23 mouse cellular contexts compared by ENCODE assay signal in the genomic region with DNA sequence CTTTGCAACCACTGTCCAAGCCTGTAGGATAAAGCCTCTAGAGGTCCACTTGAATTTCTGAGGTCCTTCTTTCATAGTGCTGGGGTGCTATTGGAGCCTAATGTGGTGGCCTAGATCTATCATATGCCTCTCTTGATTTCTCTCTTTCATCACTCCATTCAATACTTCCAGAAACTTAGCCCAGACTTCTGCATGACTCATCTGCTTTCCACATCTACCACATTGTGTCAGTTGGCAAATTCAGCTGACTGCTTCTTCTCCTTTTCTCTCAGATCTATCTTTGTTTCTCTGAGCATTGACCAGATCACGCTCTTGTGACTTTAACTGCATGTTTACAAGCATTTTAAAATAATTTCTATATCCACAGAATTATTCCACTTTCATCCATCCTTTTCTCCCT.
DNase-seq lines count a peak whose midpoint lies in the region; ATAC-seq lines count a peak whose summit lies in the region.
"Had no signal": no experiment of that assay in that cellular context is flagged by ENCODE, and none has a peak within 500 bp of the region (broad histone marks: within the 10 kb centered on the region; RNA-seq: fewer than 3 reads in every experiment).

No protein-coding gene starts in this region.

- H3K9ac ChIP-seq in midbrain, embryonic 16.5 days (ENCODE audit: low read depth, low read length), result no peak overlapping the region
- H3K9ac ChIP-seq: forebrain, postnatal 0 days had no signal

- H3K4me2 ChIP-seq in midbrain, embryonic 16.5 days (ENCODE audit: low read length), result no peak overlapping the region

- no peak for ATAC-seq in midbrain, embryonic 16.5 days
- ATAC-seq: forebrain, postnatal 0 days had no signal

- 13% methylated on average over 1 of the region's 1 CpGs for WGBS in macrophage (ENCODE audit: missing documents)
- 90% methylated on average over 1 of the region's 1 CpGs for WGBS in midbrain, embryonic 10.5 days
- WGBS in midbrain, embryonic 16.5 days, result 85% methylated on average over 1 of the region's 1 CpGs

- peaks cover 3% of the 10 kb centered on the region for H3K79me2 ChIP-seq in macrophage (ENCODE audit: inconsistent target)

- peak; percentile 5 to 31 for DNase-seq in frontal cortex, adult 2 months (ENCODE audit: extremely low spot score in 1 of 2, low spot score in 1 of 2)
- no peak for DNase-seq in frontal cortex, postnatal 25 days (ENCODE audit: low spot score in 2 of 2)
- DNase-seq in right cerebral cortex, adult 2 months (ENCODE audit: low spot score in 2 of 2), result peak; percentile 14 to 16
- no peak for DNase-seq in right cerebral cortex, postnatal 25 days
- no peak for DNase-seq in midbrain, embryonic 10.5 days (ENCODE audit: low spot score)
- no peak for DNase-seq in adrenal gland, postnatal 14 days
- DNase-seq: adrenal gland, adult 2 months; cerebellum, adult 11 months; cerebellum, postnatal 14 days; forebrain, postnatal 0 days; gastrocnemius, postnatal 10 days; heart, adult 2 months; kidney, adult 18-20 months; kidney, postnatal 10 days; left cerebral cortex, postnatal 4 days; liver; midbrain, embryonic 14.5 days; thymus, postnatal 14 days had no signal

- peak overlapping the region; percentile 75 for H3K27ac ChIP-seq in macrophage
- H3K27ac ChIP-seq in midbrain, embryonic 10.5 days (replicated peaks), result no peak overlapping the region
- no peak overlapping the region for H3K27ac ChIP-seq in midbrain, embryonic 16.5 days (ENCODE audit: low read length)
- H3K27ac ChIP-seq: forebrain, embryonic 10.5 days; heart, adult 2 months; hindbrain, embryonic 10.5 days; layer of hippocampus, adult 2 months had no signal

- no peaks in the 10 kb centered on the region for H3K27me3 ChIP-seq in midbrain, embryonic 10.5 days (ENCODE audit: low read depth, poor library complexity, severe bottlenecking)
- no peaks in the 10 kb centered on the region for H3K27me3 ChIP-seq in midbrain, embryonic 16.5 days (ENCODE audit: control insufficient read depth, insufficient read depth, low read depth, low read length)

- H3K9me3 ChIP-seq in midbrain, embryonic 10.5 days (replicated peaks), result no peaks in the 10 kb centered on the region
- H3K9me3 ChIP-seq in midbrain, embryonic 16.5 days (replicated peaks; ENCODE audit: control insufficient read depth, low read length, poor library complexity, severe bottlenecking), result no peaks in the 10 kb centered on the region
- H3K9me3 ChIP-seq: forebrain, embryonic 10.5 days; hindbrain, embryonic 10.5 days had no signal

- no peaks in the 10 kb centered on the region for H3K4me1 ChIP-seq in midbrain, embryonic 10.5 days
- H3K4me1 ChIP-seq in midbrain, embryonic 16.5 days (ENCODE audit: control insufficient read depth, insufficient read depth, low read length), result no peaks in the 10 kb centered on the region
- H3K4me1 ChIP-seq: forebrain, embryonic 10.5 days; hindbrain, embryonic 10.5 days had no signal

- H3K4me3 ChIP-seq in macrophage (ENCODE audit: inconsistent target), result no peak overlapping the region
- no peak overlapping the region for H3K4me3 ChIP-seq in midbrain, embryonic 10.5 days
- H3K4me3 ChIP-seq in midbrain, embryonic 16.5 days (ENCODE audit: low read depth, low read length), result no peak overlapping the region
- H3K4me3 ChIP-seq: forebrain, embryonic 10.5 days; heart, adult 2 months; hindbrain, embryonic 10.5 days; layer of hippocampus, adult 2 months had no signal

- H3K36me3 ChIP-seq in macrophage (ENCODE audit: inconsistent target), result no peaks in the 10 kb centered on the region
- H3K36me3 ChIP-seq in midbrain, embryonic 10.5 days, result no peaks in the 10 kb centered on the region
- H3K36me3 ChIP-seq in midbrain, embryonic 16.5 days (ENCODE audit: control insufficient read depth, insufficient read depth, low read length), result no peaks in the 10 kb centered on the region
- H3K36me3 ChIP-seq: forebrain, embryonic 10.5 days; hindbrain, embryonic 10.5 days had no signal

Comparison
In these comparisons a context has a peak if more than half of its experiments do, and no peak if none do; other contexts are left out.
1. DNase-seq: peak in frontal cortex, adult 2 months (2 of 2) and right cerebral cortex, adult 2 months (2 of 2); none in frontal cortex, postnatal 25 days (0 of 2), right cerebral cortex, postnatal 25 days (single experiment), midbrain, embryonic 10.5 days (single experiment) and adrenal gland, postnatal 14 days (single experiment).